Mouse (Mus musculus) neural tube, embryonic 14.5 days (tissue): ENCODE data around the gene Fem1a. TPM values are rescaled to one million over a fixed set of nuclear protein-coding genes. Genes with fewer than 3 reads are reported as not detected.
"Not testable (repeated sequence)": the region's sequence is repeated elsewhere in the genome, so short reads cannot be mapped to it uniquely, and the experiment has no call there.

Source experiments
- ATAC-seq: fragments of 200-750 bp; cut with Nextera tagmentation; 2 replicates; pipeline ENCODE4 v1.8.0; 2017; ENCODE audit warnings: low read depth, mild to moderate bottlenecking, moderate TSS enrichment, moderate library complexity
- H3K27ac ChIP-seq: fragments of 300-500 bp; sonication (generic); 2 replicates; pipeline ENCODE4 v1.5.1; 2014; ENCODE audit warnings: low read depth, mild to moderate bottlenecking, control low read depth, low read length, moderate library complexity, mixed read lengths
- H3K27me3 ChIP-seq: fragments of 300-500 bp; sonication (generic); 2 replicates; pipeline ENCODE4 v1.6.1; 2014; ENCODE audit warnings: low read length; ENCODE audit not compliant: control insufficient read depth, insufficient read depth
- H3K36me3 ChIP-seq: fragments of 300-500 bp; sonication (generic); 2 replicates; pipeline ENCODE4 v1.6.1; 2014; ENCODE audit warnings: low read length, mixed read lengths; ENCODE audit not compliant: control insufficient read depth, insufficient read depth
- H3K4me1 ChIP-seq: fragments of 300-500 bp; sonication (generic); 2 replicates; pipeline ENCODE4 v1.6.1; 2014; ENCODE audit warnings: low read length; ENCODE audit not compliant: control insufficient read depth, insufficient read depth
- H3K4me2 ChIP-seq: fragments of 300-500 bp; sonication (generic); 2 replicates; pipeline ENCODE4 v1.6.1; 2014; ENCODE audit warnings: mild to moderate bottlenecking, low read depth, low read length, control low read depth
- H3K4me3 ChIP-seq: fragments of 300-500 bp; sonication (generic); 2 replicates; pipeline ENCODE4 v1.5.1; 2014; ENCODE audit warnings: low read depth, low read length, control low read depth, mixed read lengths
- H3K9ac ChIP-seq: fragments of 300-500 bp; sonication (generic); replicated peaks from 2 replicates; pipeline ENCODE4 v1.6.1; 2014; ENCODE audit warnings: low read depth, mild to moderate bottlenecking, control low read depth, low read length, mixed read lengths
- H3K9me3 ChIP-seq: fragments of 300-500 bp; sonication (generic); 2 replicates; pipeline ENCODE4 v1.6.1; 2016; ENCODE audit warnings: low read length; ENCODE audit not compliant: control insufficient read depth
- WGBS: fragments of 180-500 bp; shearing (Covaris S2); extraction: QIAGEN DNeasy Blood & Tissue Kit; methylation state at CpG from one replicate; pipeline ENCODE4 v1.1.7; 2014; 5-methylcytosine and 5-hydroxymethylcytosine counted together
- polyA plus RNA-seq: library from polyadenylated mRNA; unstranded; fragments of >200 nt; fragmentation: Nextera tagmentation; extraction: Ambion mirVana; gene quantifications from 2 replicates; pipeline ENCODE4 v1.2.1, GENCODE M21; 2014

The Fem1a gene
- polyA plus RNA-seq, 1 experiment from 2014 or later = 20.4 TPM

GRCm38 (mm10) chr17:56258812-56259211, 2.2 kb downstream of the Fem1a start:
- H3K27me3 ChIP-seq, ATAC-seq, H3K9me3 ChIP-seq, H3K4me2 ChIP-seq, H3K27ac ChIP-seq, H3K4me3 ChIP-seq, H3K9ac ChIP-seq: not testable (repeated sequence)
- Histone ChIP-seq H3K4me1 (peaks cover 38% of the 10 kb centered on the region), H3K36me3 (peaks cover 28% of the 10 kb centered on the region)
- 74% methylated on average over 2 of the region's 2 CpGs for WGBS

- WGBS = 92% methylated on average over 10 of the region's 10 CpGs
- Histone ChIP-seq H3K9ac (no peak overlapping the region), H3K4me1 (peaks cover 41% of the 10 kb centered on the region), H3K4me2 (no peak overlapping the region; the same call in 1 of the 2 replicates), H3K27ac (no peak overlapping the region), H3K9me3 (no peaks in the 10 kb centered on the region), H3K36me3 (peaks cover 28% of the 10 kb centered on the region), H3K4me3 (no peak overlapping the region), H3K27me3 (no peaks in the 10 kb centered on the region)
- ATAC-seq = no peak
Measured at GRCm38 (mm10) chr17:56259301-56260037, 2.9 kb downstream of the Fem1a start.

GRCm38 (mm10) chr17:56261166-56261565, 4.6 kb downstream of the Fem1a start:
- no peak overlapping the region for H3K4me2 ChIP-seq
- H3K27ac ChIP-seq = no peak overlapping the region
- H3K27me3 ChIP-seq = no peaks in the 10 kb centered on the region
- 75% methylated on average over 3 of the region's 3 CpGs for WGBS
- no peak overlapping the region for H3K9ac ChIP-seq
- H3K36me3 ChIP-seq = peaks cover 28% of the 10 kb centered on the region
- H3K9me3 ChIP-seq = no peaks in the 10 kb centered on the region
- H3K4me3 ChIP-seq = no peak overlapping the region
- peaks cover 37% of the 10 kb centered on the region for H3K4me1 ChIP-seq
- ATAC-seq = no peak

- Histone ChIP-seq H3K36me3 (peaks cover 28% of the 10 kb centered on the region), H3K4me2 (no peak overlapping the region), H3K4me3 (no peak overlapping the region), H3K4me1 (peaks cover 34% of the 10 kb centered on the region), H3K27me3 (no peaks in the 10 kb centered on the region), H3K27ac (no peak overlapping the region), H3K9ac (no peak overlapping the region), H3K9me3 (no peaks in the 10 kb centered on the region)
- WGBS = 94% methylated on average over 3 of the region's 3 CpGs
- ATAC-seq = no peak
Measured at GRCm38 (mm10) chr17:56262645-56263094, 6.1 kb downstream of the Fem1a start.

GRCm38 (mm10) chr17:56264020-56264419, 7.4 kb downstream of the Fem1a start:
- H3K9ac ChIP-seq = no peak overlapping the region
- no peaks in the 10 kb centered on the region for H3K27me3 ChIP-seq
- no peak overlapping the region for H3K27ac ChIP-seq
- ATAC-seq = peak; percentile 76
- peaks cover 26% of the 10 kb centered on the region for H3K36me3 ChIP-seq
- H3K4me1 ChIP-seq = peaks cover 29% of the 10 kb centered on the region
- no peak overlapping the region for H3K4me2 ChIP-seq
- no peaks in the 10 kb centered on the region for H3K9me3 ChIP-seq
- whole genome bisulfite sequencing = 22% methylated on average over 8 of the region's 8 CpGs
- H3K4me3 ChIP-seq = no peak overlapping the region

- Histone ChIP-seq H3K9me3 (no peaks in the 10 kb centered on the region), H3K4me3 (no peak overlapping the region), H3K4me1 (peaks cover 22% of the 10 kb centered on the region), H3K27me3 (no peaks in the 10 kb centered on the region), H3K4me2 (no peak overlapping the region), H3K27ac (no peak overlapping the region), H3K9ac (no peak overlapping the region), H3K36me3 (peaks cover 18% of the 10 kb centered on the region)
- WGBS = 96% methylated on average over 4 of the region's 4 CpGs
- ATAC-seq = no peak
Measured at GRCm38 (mm10) chr17:56265011-56265410, 8.4 kb downstream of the Fem1a start.

- no peak overlapping the region for H3K27ac ChIP-seq
- H3K9me3 ChIP-seq = no peaks in the 10 kb centered on the region
- 78% methylated on average over 3 of the region's 3 CpGs for WGBS
- peaks cover 13% of the 10 kb centered on the region for H3K4me1 ChIP-seq
- ATAC-seq = no peak
- no peak overlapping the region for H3K9ac ChIP-seq
- H3K36me3 ChIP-seq = peaks cover 17% of the 10 kb centered on the region
- no peak overlapping the region for H3K4me3 ChIP-seq
- no peaks in the 10 kb centered on the region for H3K27me3 ChIP-seq
- H3K4me2 ChIP-seq = no peak overlapping the region
Measured at GRCm38 (mm10) chr17:56265869-56266268, 9.3 kb downstream of the Fem1a start.

GRCm38 (mm10) chr17:56266271-56266670, 9.7 kb downstream of the Fem1a start:
- H3K4me3 ChIP-seq = no peak overlapping the region
- H3K27me3 ChIP-seq = no peaks in the 10 kb centered on the region
- no peak overlapping the region for H3K9ac ChIP-seq
- no peaks in the 10 kb centered on the region for H3K9me3 ChIP-seq
- 68% methylated on average over 3 of the region's 3 CpGs for WGBS
- no peak overlapping the region for H3K4me2 ChIP-seq
- H3K27ac ChIP-seq = no peak overlapping the region
- H3K4me1 ChIP-seq = peaks cover 9% of the 10 kb centered on the region; the same call in 1 of the 2 replicates
- ATAC-seq = no peak
- peaks cover 16% of the 10 kb centered on the region for H3K36me3 ChIP-seq

- Histone ChIP-seq H3K27ac (peak overlapping the region; percentile 72), H3K4me2 (peak overlapping the region; percentile 69), H3K4me3 (peak overlapping the region; percentile 32), H3K9me3 (no peaks in the 10 kb centered on the region), H3K9ac (peak overlapping the region; percentile 47), H3K36me3 (no peaks in the 10 kb centered on the region), H3K4me1 (0 out of 2 replicates have a peak, but pooled peaks cover 3% of the 10 kb centered on the region), H3K27me3 (no peaks in the 10 kb centered on the region)
- ATAC-seq = peak; percentile 85
- 18% methylated on average over 12 of the region's 12 CpGs for WGBS
Measured at GRCm38 (mm10) chr17:56269153-56269630, 12.6 kb downstream of the Fem1a start.
